Mouse (Mus musculus) frontal cortex, postnatal 10 days (tissue): ENCODE data around the gene Slc48a1.

ENCODE experiments used
- DNase-seq, 2 experiments: peaks; one replicate each; pipeline ENCODE4 v3.0.0; 2022; ENCODE audit warnings: low spot score in 2 of 2, mixed read lengths in 1 of 2

The Slc48a1 gene

GRCm38 (mm10) chr15:97801811-97802210 is 23.5 kb downstream of the Slc48a1 start:
- DNase-seq = no peak

GRCm38 (mm10) chr15:97802575-97802974 is 24.3 kb downstream of the Slc48a1 start:
- no peak for DNase-seq

- no peak for DNase-seq
These were observed 29.5 kb downstream of the Slc48a1 start for GRCm38 (mm10) chr15:97807867-97808266.

- DNase-seq = no peak
These were observed 30.2 kb downstream of the Slc48a1 start for GRCm38 (mm10) chr15:97808532-97808931.

GRCm38 (mm10) chr15:97809206-97809605 is 30.9 kb downstream of the Slc48a1 start:
- no peak for DNase-seq

GRCm38 (mm10) chr15:97809942-97810341 is 31.6 kb downstream of the Slc48a1 start:
- no peak for DNase-seq

- no peak for DNase-seq
These were observed 32.1 kb downstream of the Slc48a1 start for GRCm38 (mm10) chr15:97810399-97810798.

GRCm38 (mm10) chr15:97811307-97811706 is 33.0 kb downstream of the Slc48a1 start:
- no peak for DNase-seq

- DNase-seq = peak; percentile 59 to 79
These were observed 33.8 kb downstream of the Slc48a1 start for GRCm38 (mm10) chr15:97812126-97812525.

- DNase-seq = no peak
These were observed 34.6 kb downstream of the Slc48a1 start for GRCm38 (mm10) chr15:97812875-97813274.

- DNase-seq = no peak
These were observed 35.3 kb downstream of the Slc48a1 start for GRCm38 (mm10) chr15:97813452-97814204.

GRCm38 (mm10) chr15:97814703-97815102 is 36.4 kb downstream of the Slc48a1 start:
- DNase-seq = no peak

GRCm38 (mm10) chr15:97815254-97815653 is 36.9 kb downstream of the Slc48a1 start:
- DNase-seq = no peak

- no peak for DNase-seq
These were observed 38.1 kb downstream of the Slc48a1 start for GRCm38 (mm10) chr15:97816199-97816994.

- DNase-seq = no peak
These were observed 41.6 kb downstream of the Slc48a1 start for GRCm38 (mm10) chr15:97819937-97820336.

GRCm38 (mm10) chr15:97821321-97821982 is 43.1 kb downstream of the Slc48a1 start:
- DNase-seq = no peak

GRCm38 (mm10) chr15:97821983-97822363 is 43.7 kb downstream of the Slc48a1 start:
- no peak for DNase-seq

GRCm38 (mm10) chr15:97822545-97823228 is 44.4 kb downstream of the Slc48a1 start:
- DNase-seq = no peak

GRCm38 (mm10) chr15:97823479-97823878 is 45.2 kb downstream of the Slc48a1 start:
- no peak for DNase-seq

- no peak for DNase-seq
These were observed 45.7 kb downstream of the Slc48a1 start for GRCm38 (mm10) chr15:97824042-97824441.

- DNase-seq = peak; percentile 58 to 72
These were observed 47.0 kb downstream of the Slc48a1 start for GRCm38 (mm10) chr15:97825071-97825940.
